Mouse (Mus musculus) embryo, embryonic 10 days (tissue): ENCODE results near the gene Smap1.
A peak's percentile ranks its signal among the peaks of the same experiment; 100 is the strongest.
"Not testable (repeated sequence)": the region's sequence is repeated elsewhere in the genome, so short reads cannot be mapped to it uniquely, and the experiment has no call there.

Experiments
- DNase-seq: peaks from one replicate; pipeline ENCODE4 v3.0.0-alpha.2; 2015; ENCODE audit warnings: low spot score

The Smap1 gene

DNA sequence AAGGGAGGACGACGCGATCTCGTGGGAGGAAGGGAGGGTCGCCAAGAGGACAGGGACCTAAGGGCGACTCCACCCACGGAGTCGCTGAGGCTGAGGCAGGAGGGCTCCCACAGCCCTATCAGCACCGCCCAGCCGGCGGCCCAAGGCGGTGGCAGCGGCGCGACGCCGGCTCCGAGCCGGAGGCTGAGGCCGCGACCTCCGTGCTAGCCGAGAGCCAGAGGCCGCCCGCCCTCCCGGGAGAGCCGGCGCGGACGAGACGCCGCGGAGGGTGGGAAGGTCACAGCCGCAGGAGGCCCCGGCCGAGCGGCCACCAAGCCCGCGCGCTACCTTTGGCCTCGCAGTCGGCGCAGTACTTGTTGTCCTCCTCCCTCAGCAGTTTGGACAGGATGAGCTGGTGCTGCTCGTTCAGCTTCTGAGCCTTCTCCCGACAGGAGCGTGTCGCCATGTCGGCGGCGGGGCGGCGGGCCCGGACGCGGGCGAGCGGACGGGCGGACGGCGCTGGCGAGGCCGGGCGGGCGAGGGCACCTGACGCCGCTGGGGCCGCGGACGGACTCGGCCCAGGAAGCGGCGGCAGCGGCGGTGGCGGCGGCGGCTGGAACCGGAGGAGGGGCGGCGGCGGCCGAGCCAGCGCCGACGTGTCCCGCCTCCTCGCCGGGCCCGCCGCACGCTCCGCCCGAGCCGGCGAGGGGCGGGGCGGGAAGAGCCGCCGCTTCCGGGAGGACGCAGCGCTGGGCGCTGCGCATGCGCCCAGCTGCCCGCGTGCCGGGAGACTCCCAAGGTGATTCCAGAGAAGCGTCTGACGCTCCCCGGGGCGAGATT is at the start of gene Smap1:
Gene Smap1 (minus strand): TSS at position 607 of the 819 bp plus-strand sequence.
- DNase-seq, result peak; percentile 72

DNA sequence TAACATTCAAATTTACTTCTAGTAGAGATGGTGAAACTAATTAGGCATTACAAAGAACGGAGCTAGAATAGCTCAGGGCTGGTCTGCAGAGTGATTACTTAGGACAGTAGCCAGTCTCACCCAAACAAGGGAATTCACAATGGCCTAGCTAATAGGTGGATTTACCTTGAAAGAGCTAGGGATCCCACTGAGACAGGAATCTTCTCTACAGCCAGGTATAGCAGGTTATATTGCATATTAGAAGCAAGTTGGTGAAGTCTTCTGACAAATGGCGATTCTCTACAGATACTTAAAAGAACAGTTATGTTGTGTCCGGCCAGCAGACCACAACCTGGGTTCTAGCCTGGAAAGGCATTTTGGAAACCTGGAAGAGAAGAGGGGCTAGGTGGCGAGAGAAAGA is 49.0 kb upstream of the Smap1 start:
- DNase-seq, result not testable (repeated sequence)

DNA sequence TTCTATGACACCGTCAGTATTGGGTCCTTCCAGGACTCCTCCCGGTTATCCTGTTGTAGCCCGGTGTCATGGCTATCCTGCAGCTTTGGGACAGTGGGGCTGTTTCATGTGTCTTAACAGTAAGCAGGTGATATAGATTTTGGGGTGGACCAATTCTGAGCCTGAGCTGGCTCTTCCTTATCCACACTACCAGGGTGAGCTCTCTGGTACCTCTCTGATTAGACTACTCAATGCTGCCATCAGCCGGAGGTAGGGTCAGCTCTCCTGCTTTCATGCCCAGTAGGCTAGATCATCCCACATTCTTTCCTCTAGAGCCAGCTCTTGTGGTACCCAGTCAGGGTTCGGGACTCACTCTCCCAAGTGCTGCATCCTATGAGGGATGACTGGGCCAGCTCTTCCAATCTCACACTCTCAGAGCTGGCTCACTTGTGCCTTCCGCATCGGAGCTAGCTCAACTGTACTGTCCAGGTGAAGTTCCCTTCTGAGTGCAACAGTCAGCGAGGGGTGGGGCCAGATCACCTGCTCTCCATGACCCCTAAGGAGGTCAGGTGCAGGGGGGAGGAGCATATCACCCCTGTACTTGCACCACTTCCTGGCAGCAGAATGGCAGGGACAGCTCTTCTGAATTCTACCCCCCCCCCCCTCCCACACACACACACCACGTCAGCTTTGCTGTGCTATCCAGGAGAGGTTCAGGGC is 46.1 kb upstream of the Smap1 start:
- DNase-seq, result no peak

DNA sequence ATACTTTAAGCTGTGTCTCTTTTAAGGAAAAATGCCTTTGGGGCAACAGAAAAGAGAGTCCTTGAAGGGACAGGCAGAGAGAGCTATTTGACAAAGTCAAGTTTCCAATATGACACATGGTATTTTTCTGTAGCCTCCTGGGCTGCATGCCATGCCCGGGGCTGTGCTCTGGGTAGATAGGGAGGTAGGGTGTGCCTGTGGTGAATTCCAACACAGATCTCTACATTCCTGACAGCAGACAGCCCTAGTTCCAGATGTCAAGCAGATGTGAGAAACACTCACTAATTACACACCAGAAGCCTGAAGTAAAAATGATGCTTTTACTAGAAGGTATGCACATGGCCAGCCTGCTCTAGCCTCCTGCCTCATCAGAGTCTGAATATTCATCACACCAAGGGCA is 44.1 kb upstream of the Smap1 start:
- no peak for DNase-seq

DNA sequence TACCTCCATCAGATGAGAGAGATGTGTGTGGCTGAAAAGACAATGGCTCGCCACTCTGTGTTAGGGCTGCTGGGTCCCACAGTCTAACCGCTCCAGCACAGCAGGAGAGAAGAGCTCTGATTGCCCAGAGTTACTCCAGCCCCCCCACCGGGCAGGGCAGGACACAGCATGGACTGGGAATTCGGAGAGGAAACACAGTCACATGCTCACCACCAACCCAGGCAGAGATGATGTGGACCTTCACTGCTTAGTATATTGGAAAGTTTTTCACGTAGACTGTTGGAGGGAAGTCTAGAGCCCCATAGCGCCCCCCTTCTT is 37.3 kb upstream of the Smap1 start:
- peak; percentile 23 for DNase-seq

DNA sequence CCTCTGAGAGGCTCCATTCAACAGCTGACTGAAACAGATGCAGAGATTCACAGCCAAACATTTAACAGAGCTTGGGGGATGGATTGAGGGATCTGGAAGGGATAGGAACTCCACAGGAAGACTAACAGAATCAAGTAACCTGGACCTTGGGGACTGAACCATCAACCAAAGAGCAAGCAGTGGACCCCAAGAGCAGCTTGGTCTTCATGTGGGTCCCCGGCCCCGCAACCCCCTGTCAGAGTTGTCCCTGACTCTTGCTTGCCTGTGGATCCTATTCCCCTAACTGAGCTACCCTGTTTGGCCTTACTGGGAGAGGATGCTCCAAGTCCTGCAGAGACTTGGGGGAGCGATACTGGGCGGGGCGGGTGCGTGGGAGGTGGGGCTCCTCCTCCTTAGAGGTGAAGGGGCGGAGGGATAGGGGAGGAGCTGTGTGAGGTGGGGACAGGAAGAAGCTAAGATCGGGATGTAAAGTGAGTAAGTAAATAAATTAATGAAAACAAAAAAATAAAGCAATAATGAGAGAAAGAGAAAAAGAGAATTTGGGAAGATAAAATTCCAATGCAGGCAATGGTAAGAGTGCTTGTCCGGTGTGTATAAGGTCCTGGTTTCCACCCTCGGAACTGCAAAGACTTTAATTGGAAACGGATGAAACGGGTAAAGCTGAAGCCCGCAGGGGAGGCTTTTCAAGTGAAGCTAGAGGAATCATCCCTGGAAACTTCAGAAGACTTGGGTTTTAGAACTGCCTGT is 36.7 kb upstream of the Smap1 start:
- DNase-seq, result peak; percentile 19

DNA sequence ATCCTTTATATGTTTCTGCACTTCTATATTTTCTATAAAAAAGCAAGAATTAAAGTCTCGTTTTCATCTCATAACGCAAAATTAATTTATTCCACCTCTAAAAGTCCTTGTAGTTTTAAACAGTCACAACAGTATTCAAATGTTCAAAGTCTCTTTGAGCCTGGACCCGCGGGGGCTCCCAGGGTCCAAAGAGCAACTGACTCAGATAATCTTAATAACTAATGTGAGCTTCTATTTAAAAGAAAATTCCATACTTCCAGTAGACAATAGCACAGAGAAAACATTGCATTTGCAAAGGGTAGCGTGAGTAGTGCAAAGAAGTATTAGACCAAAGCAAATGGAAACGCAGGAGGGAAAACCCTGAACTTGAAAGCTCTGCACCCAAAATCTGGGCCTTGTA is 36.0 kb upstream of the Smap1 start:
- DNase-seq, result no peak

DNA sequence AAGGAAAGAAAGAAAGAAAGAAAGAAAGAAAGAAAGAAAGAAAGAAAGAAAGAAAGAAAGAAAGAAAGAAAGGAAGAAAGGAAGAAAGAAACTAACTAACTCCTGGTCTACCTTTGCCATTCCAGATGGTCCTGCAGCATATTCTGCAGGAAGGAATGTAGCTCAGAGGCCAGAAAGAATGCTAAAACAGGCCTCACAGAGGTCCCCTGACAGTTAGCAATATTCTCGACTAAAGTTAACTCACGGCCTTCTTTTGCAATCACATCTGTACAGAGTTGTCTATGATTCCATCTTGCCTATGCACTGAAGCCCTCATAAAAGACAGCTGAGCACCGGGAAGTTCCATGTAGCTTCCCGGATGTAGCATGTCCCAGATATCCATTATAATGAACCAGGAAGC is 33.4 kb upstream of the Smap1 start:
- no peak for DNase-seq

DNA sequence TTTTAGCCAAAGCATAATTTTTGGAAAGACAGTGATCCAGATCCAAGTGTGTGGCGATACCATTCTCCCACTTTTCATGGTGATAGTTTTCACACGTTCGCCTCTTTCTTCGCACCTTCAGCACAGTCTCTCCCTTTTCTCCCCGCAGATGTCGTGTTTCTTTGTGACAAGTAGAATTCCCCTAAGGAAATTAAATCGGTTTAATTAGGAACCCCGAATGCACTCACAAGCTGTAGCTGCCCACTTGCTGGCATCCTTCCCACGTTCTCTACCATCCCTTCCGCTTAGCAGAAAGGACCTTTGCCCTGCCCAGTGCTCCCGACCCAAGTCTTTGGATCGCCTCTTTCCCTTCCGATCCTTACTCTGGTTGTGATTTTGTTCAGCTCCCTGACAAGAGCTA is 31.8 kb upstream of the Smap1 start:
- DNase-seq, result no peak

DNA sequence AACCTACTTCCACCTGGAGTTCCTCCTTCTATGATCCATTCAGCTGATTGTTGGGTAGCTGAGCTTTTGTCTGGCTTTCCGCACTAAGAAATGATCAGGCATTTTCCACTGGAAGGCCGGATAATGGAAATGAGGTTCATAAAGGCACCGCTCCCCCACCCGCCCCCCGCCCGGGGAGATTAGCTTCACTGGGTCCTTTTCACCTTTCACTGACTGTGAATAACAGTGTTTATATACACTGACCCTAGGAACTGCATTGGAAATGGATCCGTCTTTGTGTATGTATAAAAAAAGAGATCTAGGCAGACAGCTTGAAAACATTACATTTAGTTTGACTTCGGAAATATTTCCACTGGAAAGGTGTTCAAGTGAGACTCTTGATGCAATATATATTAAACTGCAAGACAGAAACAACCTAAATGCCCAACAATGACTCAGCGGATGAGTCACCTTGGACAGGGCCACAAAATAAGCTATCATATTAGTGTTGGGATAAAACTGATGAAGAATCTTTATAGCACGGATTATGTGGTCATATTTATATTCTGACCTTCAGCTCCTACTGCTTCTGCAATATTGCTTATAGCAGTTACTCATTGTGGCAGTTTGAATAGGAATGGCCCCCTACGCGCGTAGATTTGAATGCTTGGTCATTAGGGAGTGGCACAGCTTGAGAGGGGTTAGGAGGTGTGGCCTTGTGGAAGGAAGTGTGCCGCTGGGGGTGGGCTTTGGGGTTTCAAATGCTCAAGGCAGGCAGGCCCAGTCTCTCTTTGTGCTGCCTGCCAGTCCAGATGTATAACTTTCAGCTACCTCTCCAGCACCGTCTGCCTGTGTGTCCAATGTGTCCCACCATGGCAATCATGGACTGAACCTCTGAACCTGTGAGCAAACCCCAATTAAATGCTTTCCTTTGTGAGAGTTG is 26.9 kb upstream of the Smap1 start:
- no peak for DNase-seq

DNA sequence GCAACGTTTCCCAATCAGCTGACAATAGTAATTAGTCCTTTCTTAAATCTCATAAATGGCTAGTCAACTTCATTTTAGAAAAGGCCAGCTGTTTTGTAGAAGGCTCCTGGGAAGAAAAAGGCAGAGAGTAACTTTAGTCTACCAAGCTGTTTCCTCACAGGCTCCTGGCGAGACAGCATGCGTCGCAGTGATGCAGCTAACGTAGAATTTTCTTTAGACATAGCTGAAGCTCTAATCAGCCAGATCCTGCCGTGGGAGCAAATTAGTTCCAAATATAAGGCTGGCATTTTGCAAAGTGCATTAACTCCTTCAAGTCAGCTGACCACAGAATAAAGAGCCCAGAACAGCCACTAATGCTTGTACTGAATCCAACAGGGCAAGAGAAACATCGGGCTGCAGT is 26.2 kb upstream of the Smap1 start:
- no peak for DNase-seq

DNA sequence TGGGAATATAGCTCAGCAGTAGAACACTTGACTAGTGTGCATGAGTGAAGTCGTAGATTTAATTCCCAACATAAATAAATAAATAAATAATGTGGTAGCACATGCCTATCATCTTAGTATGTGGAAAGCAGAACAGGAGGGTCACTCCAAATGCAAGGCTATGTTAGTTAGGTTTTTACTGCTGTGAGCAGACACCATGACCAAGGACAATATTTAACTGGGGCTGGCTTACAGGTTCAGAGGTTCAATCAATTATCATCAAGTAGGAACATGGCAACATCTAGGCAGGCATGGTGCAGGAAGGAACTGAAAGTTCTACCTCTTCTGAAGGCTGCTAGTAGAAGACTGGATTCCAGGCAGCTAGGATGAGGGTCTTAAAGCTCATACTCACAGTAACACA is 22.0 kb upstream of the Smap1 start:
- DNase-seq, result no peak

DNA sequence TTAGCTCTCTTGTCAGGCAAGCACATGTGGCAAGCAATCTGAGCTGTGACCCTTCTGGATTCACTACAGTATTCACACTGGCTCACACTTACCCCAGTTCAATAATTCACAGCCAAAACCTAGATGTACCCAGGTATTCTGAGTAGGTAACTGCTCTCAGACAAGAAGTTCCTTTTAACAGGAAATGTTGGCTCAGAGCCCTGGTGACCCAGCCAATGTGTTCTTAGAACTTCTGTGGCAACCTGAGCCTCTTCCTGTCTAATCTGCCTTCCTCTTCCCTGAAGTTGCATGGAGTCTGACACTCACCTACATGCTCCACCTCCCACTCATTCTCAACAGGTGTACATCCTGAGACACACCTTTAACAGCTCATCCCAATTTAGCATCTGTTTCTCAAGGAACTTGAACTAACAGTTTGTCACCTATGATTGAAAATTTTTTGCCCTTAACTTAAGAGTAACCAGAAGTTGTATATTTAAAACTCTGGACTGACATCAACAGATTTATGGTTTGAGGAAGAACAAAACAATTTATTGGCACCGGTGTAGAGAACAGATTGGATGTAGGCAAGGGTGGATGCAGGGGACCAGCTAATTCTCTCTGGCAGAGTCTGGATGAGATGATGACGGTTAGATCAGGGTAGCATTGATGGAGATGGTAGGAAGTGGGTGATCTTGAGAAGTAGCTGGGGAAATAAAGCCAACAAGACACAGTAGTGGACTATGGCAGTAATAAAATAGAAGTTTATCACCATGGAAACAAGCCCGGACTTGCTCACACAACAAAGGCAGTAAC is 21.2 kb upstream of the Smap1 start:
- DNase-seq, result no peak

DNA sequence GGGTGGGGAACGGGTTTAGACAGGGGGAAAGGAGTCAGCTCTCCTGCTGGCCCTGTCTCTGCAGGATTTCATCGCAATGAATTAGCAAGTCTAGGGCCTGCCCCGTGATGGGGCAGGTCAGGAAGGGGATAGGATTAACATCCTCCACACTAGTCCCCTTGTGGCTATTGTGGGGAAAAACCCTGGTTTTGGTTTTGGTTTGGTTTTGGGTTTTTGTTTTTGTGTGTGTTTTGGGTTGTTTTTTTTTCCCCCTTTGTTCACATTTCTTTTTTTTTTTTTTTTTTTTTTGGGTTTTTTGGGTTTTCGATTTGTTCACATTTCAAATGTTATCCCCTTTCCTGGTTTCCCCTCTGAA is 13.3 kb upstream of the Smap1 start:
- DNase-seq, result no peak

DNA sequence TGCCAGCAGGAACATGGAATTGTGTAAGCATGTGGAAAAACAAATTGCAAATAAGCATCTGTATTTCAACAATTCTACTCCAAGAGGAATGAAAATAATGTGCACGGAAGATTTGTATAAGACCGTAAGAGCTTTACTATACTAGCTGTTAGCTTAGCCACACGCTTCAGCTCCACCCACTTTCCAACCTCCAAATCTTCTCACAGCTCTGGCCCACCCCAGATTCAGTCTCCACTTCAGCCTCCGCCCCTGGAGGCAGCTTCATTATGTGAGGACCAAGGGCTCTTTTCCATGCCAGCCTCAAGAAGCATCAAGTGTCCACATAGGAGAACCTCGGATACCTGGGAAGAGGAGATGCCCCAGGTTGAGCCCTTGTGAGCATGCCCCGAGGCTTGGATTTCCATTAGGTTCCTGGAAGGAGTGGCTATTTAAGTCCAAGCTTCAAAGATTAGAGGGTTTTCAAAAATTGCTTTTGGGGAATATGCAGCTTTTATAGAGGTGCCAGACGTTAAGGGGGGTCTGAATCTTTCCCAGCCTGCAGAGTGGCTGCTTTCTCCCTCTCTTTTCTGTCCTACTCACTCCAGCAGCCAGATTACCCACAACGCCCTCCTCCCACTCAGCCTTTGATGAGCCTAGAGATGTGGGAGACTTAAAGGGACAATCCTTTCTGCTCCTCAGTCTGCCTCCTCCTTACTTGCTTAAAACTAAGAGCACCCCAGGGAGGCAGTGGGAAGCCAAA is 12.7 kb upstream of the Smap1 start:
- no peak for DNase-seq

DNA sequence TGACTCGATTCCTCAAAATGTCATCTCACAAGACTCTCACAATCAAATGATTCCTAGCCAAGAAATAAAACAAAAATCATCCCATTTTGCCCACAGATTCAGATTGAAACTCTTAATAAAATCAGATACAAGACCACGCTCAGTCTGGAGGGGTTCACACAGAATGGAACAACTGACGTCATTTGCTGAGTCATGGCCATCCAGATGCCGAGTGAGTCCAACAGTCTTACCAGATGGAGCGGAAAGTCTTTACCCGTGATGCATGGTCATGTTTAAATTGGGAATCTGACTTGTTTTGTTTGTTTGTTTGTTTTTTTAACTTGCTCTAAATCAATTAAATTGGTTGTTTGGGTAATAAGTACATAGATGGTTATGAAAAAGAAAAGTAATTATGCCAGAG is 7.3 kb upstream of the Smap1 start:
- no peak for DNase-seq

DNA sequence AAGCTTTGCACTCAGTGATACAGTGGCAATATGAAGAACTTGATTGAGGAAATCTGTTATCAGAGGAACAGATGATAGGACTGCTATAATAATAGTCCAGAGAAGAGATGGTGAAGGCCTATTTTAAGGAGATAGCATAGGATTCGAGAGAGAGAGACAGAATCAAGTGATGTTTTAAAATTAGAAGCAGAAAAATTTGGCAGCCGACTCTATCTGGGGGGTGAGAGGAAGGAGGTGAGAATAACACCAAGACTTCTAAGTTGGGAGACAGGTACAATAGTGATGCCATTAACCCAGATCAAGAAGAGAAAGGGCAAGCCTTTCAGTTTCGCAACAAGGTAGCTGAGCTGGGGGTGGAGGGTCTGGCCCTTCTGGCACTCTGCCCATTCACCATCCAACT is 6.3 kb upstream of the Smap1 start:
- DNase-seq, result no peak

DNA sequence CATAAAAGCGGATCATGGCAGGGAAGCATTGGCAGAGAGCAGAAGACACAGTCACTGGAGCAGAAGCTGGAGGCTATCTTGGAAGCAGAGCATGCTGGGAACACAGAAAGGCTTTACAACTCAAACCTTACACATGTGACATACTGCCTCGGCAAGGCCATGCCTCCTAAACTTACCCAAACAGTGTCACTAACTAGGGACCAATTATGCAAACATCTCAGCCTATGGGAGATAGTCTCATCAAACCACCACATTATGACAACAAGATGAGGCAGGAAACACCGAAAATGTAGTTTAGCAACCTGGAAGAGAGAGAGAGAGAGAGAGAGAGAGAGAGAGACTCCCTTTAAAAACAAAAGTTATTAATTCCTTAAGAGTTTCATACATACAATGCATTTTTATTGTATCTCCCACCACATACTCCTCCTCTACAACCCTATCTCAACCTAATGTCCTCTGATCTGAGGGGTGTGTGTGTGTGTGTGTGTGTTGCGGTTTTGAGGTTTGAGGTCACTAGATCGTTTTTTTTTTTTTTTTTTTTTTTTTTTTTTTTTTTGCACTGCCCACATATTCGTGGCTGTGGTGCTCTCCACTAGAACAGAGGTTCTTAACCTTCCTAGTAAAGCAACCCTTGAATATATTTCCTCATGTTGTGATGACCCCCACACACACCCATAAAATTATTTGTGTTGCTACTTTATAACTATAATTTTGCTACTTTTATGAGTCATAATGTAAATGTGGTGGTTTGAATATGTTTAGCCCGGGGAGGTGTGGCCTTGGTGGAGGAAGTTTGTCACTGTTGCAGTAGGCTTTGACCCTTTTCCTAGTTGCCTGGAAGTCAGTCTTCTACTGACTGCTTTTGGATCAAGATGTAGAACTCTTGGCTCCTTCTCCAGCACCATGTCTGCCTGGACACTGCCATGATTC is 1.9 kb upstream of the Smap1 start:
- no peak for DNase-seq

DNA sequence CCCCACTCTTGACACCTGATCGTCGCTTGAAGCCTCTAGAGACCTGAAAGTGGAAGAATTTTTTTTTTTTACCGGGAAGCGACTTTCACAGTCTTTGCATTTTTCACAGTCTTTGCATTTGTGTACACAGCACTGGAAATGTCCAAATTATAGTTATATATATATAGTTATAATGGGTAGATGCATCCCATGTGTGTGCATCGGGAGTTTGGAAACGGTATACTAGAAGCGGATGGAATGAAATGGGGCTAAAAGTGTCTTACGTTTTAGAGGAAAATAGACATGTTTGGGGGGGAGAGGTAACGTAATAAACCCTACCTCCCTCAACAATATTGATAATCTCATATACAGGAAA is 390 bp upstream of the Smap1 start:
- DNase-seq, result no peak

DNA sequence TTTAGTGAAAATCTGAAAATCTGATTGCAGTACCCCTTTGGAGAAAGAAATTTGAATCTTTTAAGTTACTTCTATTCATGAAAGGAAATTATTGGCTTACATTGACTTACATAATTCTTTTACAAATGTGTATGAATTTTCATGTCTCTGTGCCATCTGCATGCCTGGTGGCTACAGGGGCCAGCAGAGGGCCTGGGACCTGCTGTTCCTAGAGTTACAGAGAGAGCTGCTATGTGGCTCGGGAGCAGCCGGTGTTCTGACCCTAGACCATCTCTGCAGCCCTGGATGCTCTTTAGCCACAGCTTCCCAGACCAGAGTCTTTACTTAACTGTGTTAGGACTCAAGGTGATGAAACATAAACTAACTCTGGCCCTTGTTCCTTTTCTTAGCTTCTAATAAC is 1.8 kb downstream of the Smap1 start:
- DNase-seq, result peak; percentile 40
